Mouse (Mus musculus) olfactory bulb, adult 2 months (tissue): ENCODE results near the gene Gm17359.

Source experiments
- CTCF ChIP-seq: fragments of 200-500 bp; IDR thresholded peaks from 2 replicates; pipeline ENCODE4 v1.5.1; 2012; ENCODE audit warnings: low read depth, mild to moderate bottlenecking, low read length, moderate library complexity; ENCODE audit not compliant: insufficient read depth
- POLR2A ChIP-seq: fragments of 200-500 bp; IDR thresholded peaks from 2 replicates; pipeline ENCODE4 v1.6.1; 2012; ENCODE audit warnings: mild to moderate bottlenecking, low read depth, low read length, moderate library complexity; ENCODE audit not compliant: insufficient read depth

DNA sequence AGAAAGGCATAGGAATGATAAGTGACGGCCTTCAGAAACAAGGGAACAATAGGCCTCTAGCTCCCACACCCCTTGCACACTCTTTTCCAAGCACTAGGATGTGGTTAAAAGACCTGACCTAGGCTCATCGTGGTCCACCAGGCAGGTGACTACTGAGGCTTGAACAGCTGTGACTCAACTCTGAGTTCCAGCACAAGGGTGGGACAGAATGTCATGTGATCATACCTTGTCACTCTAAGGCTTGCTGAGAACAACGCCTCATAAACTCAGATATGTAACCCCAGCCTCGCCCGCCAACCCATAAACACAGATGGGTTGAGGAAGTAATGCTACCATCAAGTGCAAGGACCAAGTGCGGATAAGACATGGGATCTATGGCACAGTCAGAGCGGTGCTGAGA, 151.6 kb downstream of the Gm17359 start:
- no peak for TF ChIP-seq POLR2A
- no peak for TF ChIP-seq CTCF
